15 mouse cellular contexts compared by ENCODE assay signal in the genomic region with DNA sequence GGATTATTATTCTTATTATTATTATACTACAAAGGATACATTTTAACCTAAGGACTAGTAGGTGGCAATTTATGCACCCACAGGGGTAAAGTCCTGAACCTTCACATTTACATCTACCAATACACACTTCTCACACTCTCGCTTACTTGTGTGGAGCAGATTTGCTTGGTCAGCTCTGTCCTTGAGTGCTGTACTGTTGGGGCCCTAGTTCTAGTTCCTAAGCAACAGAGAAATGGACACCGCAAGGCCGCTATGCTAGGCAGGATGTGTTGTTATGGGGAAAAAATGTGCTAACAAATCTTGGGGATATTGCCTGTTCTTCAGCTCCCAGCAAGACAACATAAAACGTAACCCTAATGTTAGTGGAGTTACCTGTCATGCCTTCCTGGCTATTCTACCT.
A peak's percentile ranks its signal among the peaks of the same experiment; 100 is the strongest.
DNase-seq lines count a peak whose midpoint lies in the region; ATAC-seq lines count a peak whose summit lies in the region.
"Had no signal": no experiment of that assay in that cellular context is flagged by ENCODE, and none has a peak within 500 bp of the region (broad histone marks: within the 10 kb centered on the region; RNA-seq: fewer than 3 reads in every experiment).

No protein-coding gene starts in this region.

- H3K9me3 ChIP-seq in forebrain, embryonic 15.5 days: no peaks in the 10 kb centered on the region
- no peaks in the 10 kb centered on the region for H3K9me3 ChIP-seq in forebrain, embryonic 12.5 days
- no peaks in the 10 kb centered on the region for H3K9me3 ChIP-seq in heart, embryonic 13.5 days
- H3K9me3 ChIP-seq in kidney, embryonic 15.5 days (replicated peaks): no peaks in the 10 kb centered on the region
- H3K9me3 ChIP-seq: embryonic facial prominence, embryonic 12.5 days had no signal

- no peak overlapping the region for H3K4me2 ChIP-seq in forebrain, embryonic 15.5 days (replicated peaks)
- H3K4me2 ChIP-seq in forebrain, embryonic 12.5 days: no peak overlapping the region
- H3K4me2 ChIP-seq in heart, embryonic 13.5 days: no peak overlapping the region
- no peak overlapping the region for H3K4me2 ChIP-seq in kidney, embryonic 15.5 days
- H3K4me2 ChIP-seq: embryonic facial prominence, embryonic 12.5 days had no signal

- no peak overlapping the region for H3K27ac ChIP-seq in forebrain, embryonic 15.5 days (replicated peaks)
- H3K27ac ChIP-seq in forebrain, embryonic 12.5 days: no peak overlapping the region
- H3K27ac ChIP-seq in heart, embryonic 13.5 days (replicated peaks): peak overlapping the region; percentile 15; the same call in 1 of the 2 replicates
- no peak overlapping the region for H3K27ac ChIP-seq in kidney, embryonic 15.5 days
- H3K27ac ChIP-seq: embryonic facial prominence, embryonic 12.5 days; hindbrain, postnatal 0 days had no signal

- 80% methylated on average over 4 of the region's 4 CpGs for WGBS in forebrain, embryonic 15.5 days
- WGBS in forebrain, embryonic 12.5 days: 83% methylated on average over 4 of the region's 4 CpGs
- WGBS in heart, embryonic 13.5 days: 90% methylated on average over 4 of the region's 4 CpGs
- 80% methylated on average over 4 of the region's 4 CpGs for WGBS in kidney, embryonic 15.5 days

- 0 out of 2 replicates have a peak, but pooled peaks have one; percentile 42 for ATAC-seq in forebrain, embryonic 15.5 days (replicated peaks)
- no peak for ATAC-seq in forebrain, embryonic 12.5 days (ENCODE audit: low FRiP score)
- ATAC-seq in heart, embryonic 13.5 days (ENCODE audit: extremely low read depth, insufficient number of reproducible peaks, low FRiP score, low TSS enrichment): no peak
- peak; percentile 74 for ATAC-seq in kidney, embryonic 15.5 days (replicated peaks; ENCODE audit: low FRiP score)
- ATAC-seq: hindbrain, postnatal 0 days had no signal

- peaks cover 7% of the 10 kb centered on the region; the same call in 1 of the 2 replicates for H3K36me3 ChIP-seq in forebrain, embryonic 15.5 days
- peaks cover 50% of the 10 kb centered on the region for H3K36me3 ChIP-seq in forebrain, embryonic 12.5 days (replicated peaks)
- H3K36me3 ChIP-seq in heart, embryonic 13.5 days: peaks cover 98% of the 10 kb centered on the region
- H3K36me3 ChIP-seq in kidney, embryonic 15.5 days: peaks cover 85% of the 10 kb centered on the region

- no peak overlapping the region for H3K9ac ChIP-seq in forebrain, embryonic 15.5 days (replicated peaks)
- H3K9ac ChIP-seq in forebrain, embryonic 12.5 days: no peak overlapping the region
- H3K9ac ChIP-seq in heart, embryonic 13.5 days: no peak overlapping the region
- no peak overlapping the region for H3K9ac ChIP-seq in kidney, embryonic 15.5 days
- H3K9ac ChIP-seq: embryonic facial prominence, embryonic 12.5 days had no signal

- DNase-seq in heart, adult 11 months: no peak
- no peak for DNase-seq in kidney, postnatal 14 days
- DNase-seq in spleen, postnatal 36 days (ENCODE audit: low spot score in 2 of 2): no peak
- DNase-seq: adrenal gland, adult 2 months; adrenal gland, postnatal 36 days; cerebellum, adult 9-10 months; gastrocnemius, postnatal 14 days; heart, postnatal 10 days; kidney, adult 11 months had no signal

- H3K4me1 ChIP-seq in forebrain, embryonic 15.5 days: no peaks in the 10 kb centered on the region
- no peaks in the 10 kb centered on the region; the same call in 1 of the 2 replicates for H3K4me1 ChIP-seq in forebrain, embryonic 12.5 days
- H3K4me1 ChIP-seq in heart, embryonic 13.5 days: peaks cover 25% of the 10 kb centered on the region
- H3K4me1 ChIP-seq in kidney, embryonic 15.5 days: no peaks in the 10 kb centered on the region
- H3K4me1 ChIP-seq: embryonic facial prominence, embryonic 12.5 days had no signal

- H3K27me3 ChIP-seq in forebrain, embryonic 15.5 days: no peaks in the 10 kb centered on the region
- no peaks in the 10 kb centered on the region for H3K27me3 ChIP-seq in forebrain, embryonic 12.5 days
- no peaks in the 10 kb centered on the region for H3K27me3 ChIP-seq in heart, embryonic 13.5 days (replicated peaks)
- no peaks in the 10 kb centered on the region for H3K27me3 ChIP-seq in kidney, embryonic 15.5 days
- H3K27me3 ChIP-seq: embryonic facial prominence, embryonic 12.5 days had no signal

- H3K4me3 ChIP-seq in forebrain, embryonic 15.5 days: no peak overlapping the region
- no peak overlapping the region for H3K4me3 ChIP-seq in forebrain, embryonic 12.5 days (replicated peaks)
- no peak overlapping the region for H3K4me3 ChIP-seq in heart, embryonic 13.5 days
- no peak overlapping the region for H3K4me3 ChIP-seq in kidney, embryonic 15.5 days (replicated peaks)
- H3K4me3 ChIP-seq: embryonic facial prominence, embryonic 12.5 days had no signal

Comparison
In these comparisons a context has a peak if more than half of its experiments do, and no peak if none do; other contexts are left out.
1. ATAC-seq: peak in forebrain, embryonic 15.5 days (single experiment) and kidney, embryonic 15.5 days (single experiment); none in forebrain, embryonic 12.5 days (single experiment) and heart, embryonic 13.5 days (single experiment).